Mouse (Mus musculus) c-Kit-positive CD71-negative TER-119-negative erythroid progenitor cells, embryonic 14.5 days (primary cell): Measurements from ENCODE around the gene Krt24.
"Not testable (repeated sequence)": the region's sequence is repeated elsewhere in the genome, so short reads cannot be mapped to it uniquely, and the experiment has no call there.

ENCODE experiments used
- DNase-seq: peaks from one replicate; pipeline ENCODE4 v3.0.0-alpha.2; 2013; ENCODE audit warnings: low read depth

The Krt24 gene

GRCm38 (mm10) chr11:99252671-99253070 is 32.4 kb downstream of the Krt24 start:
- no peak for DNase-seq

GRCm38 (mm10) chr11:99250666-99251065 is 34.4 kb downstream of the Krt24 start:
- DNase-seq, result no peak

DNA sequence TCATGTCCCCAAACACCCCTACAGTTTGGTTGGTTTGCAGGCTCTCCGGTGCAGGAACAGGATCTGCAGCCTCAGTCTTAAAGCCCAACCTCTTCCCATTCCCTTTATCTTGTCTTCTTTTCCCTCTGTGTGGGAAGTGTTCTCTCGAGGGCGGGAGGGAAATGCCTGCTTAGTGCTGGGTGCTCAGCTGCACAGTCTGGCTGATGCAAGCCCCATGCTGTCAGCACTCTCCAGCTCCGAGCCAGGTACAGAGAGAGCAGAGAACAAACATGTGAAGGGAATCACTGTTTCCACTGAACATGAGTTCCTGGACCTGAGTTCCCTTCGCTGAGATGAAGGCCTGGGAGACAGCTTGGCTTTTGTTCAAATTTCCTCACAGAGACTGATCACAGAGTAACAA is 34.8 kb downstream of the Krt24 start:
- DNase-seq, result no peak

GRCm38 (mm10) chr11:99249115-99249514 is 35.9 kb downstream of the Krt24 start:
- DNase-seq, result no peak

DNA sequence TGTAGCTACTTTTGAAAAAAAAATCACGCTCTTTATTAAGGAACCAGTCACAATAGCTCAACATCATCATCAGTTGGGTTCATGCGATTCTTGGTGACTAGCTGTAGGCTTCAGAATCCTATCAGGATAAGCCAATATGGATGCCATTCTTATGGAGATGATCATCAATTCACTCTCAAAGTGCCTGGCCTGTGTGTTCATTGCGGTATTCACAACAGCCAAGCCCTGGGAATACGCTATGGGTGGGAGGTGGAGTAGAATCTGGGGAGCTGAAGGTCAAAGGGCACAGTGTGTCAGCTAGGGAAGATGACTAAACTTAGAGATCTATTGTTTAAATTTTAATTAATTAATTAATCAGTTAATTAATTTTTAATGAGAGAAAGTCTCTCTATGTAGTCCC is 37.1 kb downstream of the Krt24 start:
- no peak for DNase-seq

DNA sequence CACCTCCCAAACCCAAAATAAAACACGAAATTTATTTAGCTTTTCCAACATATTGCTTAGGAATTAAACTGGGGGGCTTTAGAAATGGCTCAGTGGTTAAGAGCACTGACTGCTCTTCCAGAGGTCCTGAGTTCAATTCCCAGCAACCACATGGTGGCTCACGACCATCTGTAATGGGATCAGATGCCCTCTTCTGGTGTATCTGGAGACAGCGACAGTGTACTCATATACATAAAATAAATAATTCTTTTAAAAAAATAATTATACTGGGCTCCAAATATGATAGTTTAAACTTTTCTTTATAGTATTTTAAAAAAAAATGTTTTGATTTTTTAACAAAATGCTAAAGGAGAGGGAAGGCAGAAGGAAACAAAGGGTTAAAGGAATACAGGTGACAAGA is 40.5 kb downstream of the Krt24 start:
- not testable (repeated sequence) for DNase-seq

DNA sequence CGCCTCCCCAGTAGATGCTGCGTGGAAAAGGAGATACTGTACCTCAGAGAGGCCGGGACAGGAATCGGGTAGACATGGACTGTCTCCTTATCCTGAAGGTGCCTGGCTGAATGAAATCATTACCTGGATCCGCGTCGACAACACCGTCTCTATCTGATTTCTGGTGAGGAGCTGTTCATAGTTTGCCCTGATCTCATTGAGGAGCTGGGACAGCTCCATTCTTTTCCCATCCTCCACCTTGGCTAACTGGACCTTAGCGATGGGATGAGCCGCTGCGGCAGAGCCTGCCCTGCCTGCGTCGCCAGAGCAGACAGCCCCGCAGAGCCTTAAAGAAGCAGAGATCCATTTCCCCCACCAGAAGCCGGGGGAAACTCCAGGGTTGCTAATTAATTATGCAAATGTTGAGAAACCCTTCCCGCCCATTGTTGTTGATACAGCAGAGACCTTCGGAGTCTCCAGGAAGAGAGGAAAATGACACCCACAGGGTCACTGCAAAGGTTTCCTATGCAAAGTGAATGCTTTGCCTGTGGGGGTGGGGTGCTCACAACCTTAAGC is 41.2 kb downstream of the Krt24 start, which contains the start of gene Krt222:
Gene Krt222 (minus strand): TSS at position 266 of the 555 bp plus-strand sequence.
- no peak for DNase-seq

GRCm38 (mm10) chr11:99243200-99243819 is 41.8 kb downstream of the Krt24 start:
- no peak for DNase-seq

GRCm38 (mm10) chr11:99242056-99242455 is 43.0 kb downstream of the Krt24 start:
- no peak for DNase-seq

GRCm38 (mm10) chr11:99238468-99238867 is 46.6 kb downstream of the Krt24 start:
- DNase-seq, result no peak

DNA sequence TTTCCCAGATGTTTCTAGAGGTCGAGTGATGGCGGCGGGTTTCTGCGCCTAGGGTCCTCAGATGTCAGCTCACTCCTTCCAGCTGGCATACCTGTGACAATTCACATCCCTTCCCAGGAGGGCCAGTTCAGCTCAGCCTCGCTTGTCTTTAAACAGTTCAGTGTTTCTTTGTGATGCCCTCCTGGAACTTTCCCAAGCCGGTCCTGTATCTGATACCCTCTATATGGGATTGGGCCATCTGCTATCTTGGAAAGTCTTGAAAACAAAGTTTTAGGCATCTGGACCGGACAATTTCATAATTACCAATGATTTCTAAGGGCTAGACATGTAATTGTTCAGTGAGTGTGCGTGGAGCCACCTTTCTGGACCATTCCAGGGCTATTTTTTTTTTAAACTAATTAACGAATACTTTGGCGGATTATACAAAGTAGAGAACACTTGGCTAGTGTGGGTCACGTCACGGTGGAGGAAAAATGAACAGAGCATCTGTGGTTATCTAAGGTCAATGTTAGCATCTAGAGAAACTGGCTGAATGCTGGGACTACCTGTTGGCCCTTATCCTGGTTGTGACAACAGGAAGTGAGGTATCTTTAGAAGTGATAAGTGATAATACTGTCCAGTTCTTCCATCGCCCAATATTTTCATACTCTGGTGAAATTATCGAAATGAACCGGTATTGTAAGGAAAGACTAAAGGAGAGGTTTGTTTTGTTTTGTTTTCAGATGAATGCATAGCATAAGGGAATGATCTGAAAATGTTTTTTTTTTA is 53.8 kb downstream of the Krt24 start:
- DNase-seq, result no peak

- peak; percentile 51 for DNase-seq
Measured at GRCm38 (mm10) chr11:99230261-99231048, 54.6 kb downstream of the Krt24 start, which contains the start of gene Smarce1. Gene Smarce1 (minus strand): TSS chr11:99231017.
